Mouse (Mus musculus): ENCODE data around the gene Lrrfip2.
A peak's percentile ranks its signal among the peaks of the same experiment; 100 is the strongest.

Gene Lrrfip2

GRCm38 (mm10) chr9:111166612-111167011, 49.2 kb downstream of the Lrrfip2 start:
- no peak for DNase-seq

DNA sequence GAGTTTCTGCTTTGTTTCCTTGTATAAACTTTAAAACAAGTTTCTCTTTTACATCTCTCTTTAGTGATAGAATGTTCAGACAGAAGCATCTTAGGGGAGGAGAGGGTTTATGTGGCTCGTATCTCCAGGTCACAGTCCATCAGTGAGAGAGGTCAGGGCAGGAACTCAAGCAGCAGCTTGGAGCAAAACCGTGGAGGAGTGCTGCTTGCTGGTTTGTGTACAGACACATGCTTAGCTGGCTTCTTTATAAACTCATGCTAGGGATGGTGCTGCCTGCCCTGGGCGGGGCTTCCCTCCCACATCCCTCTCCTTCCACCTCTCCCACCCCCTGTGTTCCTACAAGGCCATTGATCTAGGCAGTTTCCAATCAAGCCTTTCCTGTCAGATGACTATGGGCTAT, 53.0 kb downstream of the Lrrfip2 start:
- DNase-seq, result no peak

DNA sequence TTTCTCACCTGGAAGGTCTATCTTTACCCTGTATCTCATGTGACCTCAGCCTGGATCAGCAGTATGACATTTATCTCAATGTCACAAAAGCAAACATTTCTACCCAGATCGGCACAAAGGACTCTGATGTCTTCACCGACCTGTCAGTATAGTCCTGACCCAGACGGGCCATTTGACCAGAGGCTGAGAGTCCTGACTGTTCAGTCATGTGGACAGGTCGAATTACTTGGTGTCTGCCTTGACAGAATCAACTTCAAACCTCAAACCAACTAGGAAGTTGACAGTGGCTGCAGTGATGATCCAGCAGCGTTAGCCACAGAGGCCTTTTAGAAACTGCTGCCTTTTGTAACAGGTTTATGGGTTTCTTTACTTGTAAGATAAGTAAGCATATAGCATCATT, 56.7 kb downstream of the Lrrfip2 start:
- no peak for DNase-seq

GRCm38 (mm10) chr9:111178971-111179370, 61.6 kb downstream of the Lrrfip2 start:
- DNase-seq, result no peak

DNA sequence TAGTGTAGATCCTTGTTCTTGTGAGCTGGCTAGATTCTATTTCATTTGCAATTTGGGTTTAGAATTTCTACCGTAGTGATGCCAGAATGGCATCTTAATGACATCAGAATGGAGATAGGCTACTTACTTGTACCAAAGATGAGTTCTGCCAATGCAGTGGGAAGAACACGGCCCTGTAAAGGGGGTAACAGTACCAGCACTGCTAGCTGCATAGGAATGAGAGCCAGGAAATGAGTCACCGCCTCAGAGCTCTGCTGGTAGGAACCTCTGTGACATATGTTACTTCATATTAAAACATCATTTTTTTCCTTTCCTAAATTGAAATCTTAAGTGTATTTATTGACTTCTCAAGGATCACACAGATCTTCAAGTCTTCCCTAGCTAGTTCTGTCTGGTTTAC, 64.8 kb downstream of the Lrrfip2 start:
- DNase-seq, result no peak

DNA sequence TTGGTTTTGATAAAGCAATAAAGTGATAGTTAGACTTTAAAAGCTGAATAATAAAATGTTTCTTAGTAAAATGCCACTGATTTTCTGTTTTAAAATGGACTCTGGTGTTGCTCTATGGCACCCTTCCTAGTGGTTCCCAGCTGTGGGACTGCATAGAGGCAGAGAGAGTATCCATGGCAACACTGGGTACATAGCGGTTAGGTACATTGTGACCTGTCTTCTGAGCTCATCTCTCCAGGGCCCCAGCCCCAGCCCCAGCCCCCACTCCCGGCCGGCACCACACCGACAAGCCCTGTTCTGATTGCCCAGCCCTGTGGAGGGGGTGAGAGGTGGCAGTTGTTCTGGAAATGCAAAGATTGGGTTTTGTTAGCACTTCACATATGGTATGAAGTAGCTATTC, 67.5 kb downstream of the Lrrfip2 start:
- DNase-seq, result no peak

DNA sequence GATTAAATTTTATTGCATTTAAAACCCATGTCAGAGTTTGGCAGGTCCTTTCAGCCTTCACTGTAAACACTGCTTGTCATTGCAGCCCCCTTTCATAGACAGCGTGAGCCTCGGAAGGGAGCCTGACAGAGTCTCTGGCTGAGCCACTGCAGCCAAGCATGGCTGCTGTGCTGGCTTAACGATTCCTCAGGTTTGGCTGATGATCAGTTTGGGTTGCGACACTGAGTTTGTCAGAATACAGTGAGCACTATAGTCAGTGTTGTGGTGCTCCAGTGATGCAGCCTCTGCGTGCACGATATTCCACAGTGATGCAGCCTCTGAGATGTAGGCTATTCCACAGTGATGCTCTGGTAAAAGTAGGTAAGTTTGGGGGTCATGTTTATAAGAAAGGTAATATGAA, 69.5 kb downstream of the Lrrfip2 start:
- no peak for DNase-seq

- DNase-seq, result no peak
These were observed 71.3 kb downstream of the Lrrfip2 start for GRCm38 (mm10) chr9:111188731-111189130.

- DNase-seq, result no peak
These were observed 75.8 kb downstream of the Lrrfip2 start for GRCm38 (mm10) chr9:111193211-111193610.

GRCm38 (mm10) chr9:111197116-111197515, 79.7 kb downstream of the Lrrfip2 start:
- no peak for DNase-seq

- no peak for DNase-seq
These were observed 80.3 kb downstream of the Lrrfip2 start for GRCm38 (mm10) chr9:111197712-111198111.

GRCm38 (mm10) chr9:111198332-111198731, 80.9 kb downstream of the Lrrfip2 start:
- no peak for DNase-seq

DNA sequence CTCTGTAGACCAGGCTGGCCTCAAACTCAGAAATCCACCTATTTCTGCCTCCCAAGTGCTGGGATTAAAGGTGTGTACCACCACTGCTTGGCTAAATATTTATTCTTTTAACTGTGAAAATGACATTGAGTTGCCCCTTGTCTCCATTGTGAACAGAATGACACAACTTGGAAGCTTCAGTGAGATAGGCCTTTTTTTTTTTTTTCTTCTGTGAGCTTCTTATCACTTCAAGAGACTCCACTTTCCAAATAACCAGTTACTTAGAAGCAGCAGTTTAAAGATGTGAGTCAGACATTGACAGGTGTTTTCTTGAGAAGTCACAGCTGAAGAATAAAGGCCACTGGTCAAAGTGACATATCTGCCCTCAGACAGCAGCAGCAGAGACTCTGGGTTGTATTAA, 82.8 kb downstream of the Lrrfip2 start:
- DNase-seq, result no peak

- peak; percentile 54 for DNase-seq
These were observed 87.4 kb downstream of the Lrrfip2 start for GRCm38 (mm10) chr9:111204601-111205375.

- no peak for DNase-seq
These were observed 90.3 kb downstream of the Lrrfip2 start for GRCm38 (mm10) chr9:111207683-111208082.

DNA sequence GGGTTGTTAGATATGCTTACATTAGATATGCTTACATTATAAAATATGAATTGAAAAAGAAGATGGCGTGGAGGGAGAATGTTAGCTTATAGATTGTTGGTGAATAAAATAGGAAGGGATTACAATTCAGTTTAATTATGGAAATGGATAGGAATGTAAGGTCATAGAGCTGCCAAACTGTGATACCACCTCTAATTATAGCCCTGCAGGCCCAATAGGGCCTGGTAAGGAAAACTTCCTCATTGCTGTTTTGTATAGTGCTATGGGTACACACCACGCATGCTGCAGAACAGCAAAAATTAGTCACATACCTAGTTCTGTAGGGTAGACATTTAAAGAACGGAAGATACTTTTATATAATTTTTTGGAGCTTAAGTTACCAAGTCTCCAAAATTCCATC, 90.8 kb downstream of the Lrrfip2 start:
- no peak for DNase-seq

GRCm38 (mm10) chr9:111209158-111209699, 91.8 kb downstream of the Lrrfip2 start:
- no peak for DNase-seq

- no peak for DNase-seq
These were observed 93.0 kb downstream of the Lrrfip2 start for GRCm38 (mm10) chr9:111210412-111210811.

GRCm38 (mm10) chr9:111211122-111212041, 94.0 kb downstream of the Lrrfip2 start:
- no peak for DNase-seq

GRCm38 (mm10) chr9:111213501-111213900, 96.1 kb downstream of the Lrrfip2 start:
- DNase-seq, result no peak

DNA sequence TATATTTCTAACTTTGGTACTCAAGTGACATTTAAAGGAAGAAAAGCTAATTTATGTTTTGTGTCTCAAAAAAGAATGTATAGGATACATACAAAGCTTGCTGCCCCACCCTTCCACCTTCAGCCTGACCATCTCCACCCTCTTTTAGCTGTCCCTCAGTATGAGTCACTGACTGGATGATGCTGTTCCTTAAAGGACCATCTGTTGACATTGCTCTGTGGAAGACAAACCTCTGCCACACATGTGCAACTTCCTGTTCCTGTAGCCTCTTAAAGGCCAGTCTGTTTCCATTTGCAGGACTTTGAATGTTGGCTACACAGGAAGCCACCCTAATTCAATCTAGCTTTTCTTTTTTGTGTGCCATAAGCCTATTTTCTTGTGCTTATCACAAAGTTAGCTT, 99.0 kb downstream of the Lrrfip2 start:
- DNase-seq, result no peak

DNA sequence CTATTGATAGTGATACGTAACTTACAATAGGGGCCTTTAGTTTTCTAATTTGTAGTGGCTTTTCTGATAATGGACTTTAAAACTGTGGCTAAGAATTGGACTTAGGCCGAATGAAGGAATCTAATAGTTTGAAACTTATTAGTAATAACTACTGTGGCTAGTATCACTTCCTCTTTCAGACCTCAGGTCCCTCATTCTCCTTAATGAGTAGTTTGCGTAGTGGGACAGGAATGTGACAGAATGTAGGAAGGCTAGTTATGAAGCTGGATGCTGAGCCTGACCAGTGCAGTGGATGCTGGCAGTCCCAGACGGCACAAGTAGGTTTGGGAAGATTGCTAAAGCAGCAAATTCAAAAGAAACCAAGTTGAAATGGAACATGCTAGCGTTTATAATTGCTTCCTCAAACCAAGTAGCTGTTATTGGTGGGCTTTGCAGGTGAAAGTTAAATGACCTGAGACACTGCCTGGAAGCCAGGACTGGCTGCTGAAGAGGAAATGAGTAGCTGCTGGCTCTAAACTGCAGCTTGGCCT, 103.2 kb downstream of the Lrrfip2 start:
- no peak for DNase-seq

DNA sequence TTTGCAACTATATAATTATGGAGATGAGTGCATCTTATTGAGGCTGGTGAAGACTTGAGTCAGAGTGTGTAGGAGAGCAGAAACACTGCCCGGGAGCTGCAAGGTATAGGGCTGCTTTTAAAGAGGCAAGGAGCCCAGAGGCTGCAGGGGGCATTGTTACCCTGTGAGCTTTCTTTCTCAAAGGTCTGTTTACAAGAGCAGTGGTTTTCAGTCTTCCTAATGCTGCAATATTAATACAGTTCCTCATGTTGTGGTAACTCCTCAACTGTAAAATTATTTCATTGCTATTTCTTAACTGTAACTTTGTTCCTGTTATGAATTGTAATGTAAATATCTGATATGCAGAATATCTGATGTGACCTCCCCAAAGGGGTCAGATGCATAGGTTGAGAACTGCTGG, 104.2 kb downstream of the Lrrfip2 start:
- DNase-seq, result no peak

DNA sequence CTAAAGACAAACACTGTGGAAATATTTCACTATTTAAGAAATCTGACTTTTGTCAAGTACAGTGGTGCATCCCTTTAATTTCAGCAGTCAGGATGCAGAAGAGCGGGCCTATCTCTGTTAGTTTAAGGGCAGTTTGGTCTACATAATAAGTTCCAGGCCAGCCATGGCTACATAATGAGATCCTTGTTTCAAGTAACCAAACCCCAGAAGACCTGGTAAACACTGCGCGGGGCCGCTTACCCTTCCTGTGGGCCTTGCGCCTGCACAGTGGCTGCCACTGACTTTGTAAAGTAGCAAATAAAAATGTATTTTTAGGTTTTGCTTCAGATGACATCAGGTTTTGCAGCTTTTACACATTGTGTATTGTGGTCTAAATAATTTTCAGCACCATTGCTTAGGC, 106.0 kb downstream of the Lrrfip2 start:
- DNase-seq, result no peak

Measured in right cerebral cortex, postnatal 25 days (tissue).